Mouse (Mus musculus): ENCODE data around the gene Galnt7.

Galnt7 gene

DNA sequence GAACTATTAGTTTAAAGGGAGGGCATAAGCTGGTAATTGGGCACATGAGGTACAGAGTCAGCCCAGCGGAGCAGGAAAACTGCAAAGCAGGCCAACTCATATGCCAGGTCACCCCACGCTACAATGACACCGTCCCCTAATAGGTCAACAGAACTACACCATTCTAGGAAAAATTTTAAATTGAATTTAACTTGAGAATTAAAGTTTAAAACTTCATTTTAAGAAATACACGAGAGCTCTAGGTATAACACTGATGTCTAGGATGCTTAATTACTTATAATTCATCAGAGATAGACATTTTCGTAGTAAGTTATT lies 67.7 kb downstream of the Galnt7 start:
- no peak for DNase-seq (ENCODE audit: low read depth, low spot score)

- no peak for DNase-seq (ENCODE audit: low read depth, low spot score)
Measured at GRCm38 (mm10) chr8:57584416-57585127, 68.3 kb downstream of the Galnt7 start.

GRCm38 (mm10) chr8:57579845-57580244 lies 73.0 kb downstream of the Galnt7 start:
- DNase-seq (ENCODE audit: low read depth, low spot score): peak; percentile 63

DNA sequence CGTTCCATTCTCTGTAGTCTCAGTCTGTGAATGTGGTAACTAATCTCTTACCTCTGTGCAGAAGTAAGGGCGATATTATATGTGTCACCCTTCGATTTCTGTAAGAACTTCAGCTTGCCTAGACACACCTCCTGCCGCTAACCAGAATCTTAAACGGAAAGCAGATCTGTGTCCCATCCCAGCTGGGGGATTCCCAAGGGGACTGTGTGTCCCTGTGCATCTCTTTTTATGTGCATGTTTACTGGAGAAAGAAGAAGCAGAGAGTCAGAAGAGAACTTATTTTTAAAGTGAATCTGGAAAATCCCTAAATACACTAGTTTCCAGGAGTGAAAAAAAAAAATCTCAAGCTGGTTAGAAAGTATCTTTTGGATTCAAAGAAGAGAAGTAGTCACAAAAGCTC lies 75.5 kb downstream of the Galnt7 start:
- no peak for DNase-seq (ENCODE audit: low read depth, low spot score)

DNA sequence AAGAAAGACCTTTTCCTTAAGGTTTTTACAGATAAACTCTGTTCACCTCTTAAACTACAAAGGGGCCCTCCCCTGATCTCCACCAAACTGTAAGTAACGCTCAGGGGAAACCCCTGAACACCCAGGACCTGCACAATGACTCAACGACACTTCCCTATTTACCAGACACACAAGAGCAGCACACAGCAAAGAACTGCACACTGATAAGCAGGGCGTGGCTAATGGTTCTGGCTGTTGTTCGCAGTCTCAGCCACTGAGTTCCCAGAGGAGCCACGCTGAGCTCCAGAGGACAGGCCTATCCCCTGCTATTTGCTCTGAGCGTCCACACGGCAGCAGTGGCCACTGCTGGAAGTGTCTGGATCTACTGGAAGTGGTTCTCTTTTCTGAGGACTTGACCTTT lies 76.6 kb downstream of the Galnt7 start:
- peak; percentile 48 for DNase-seq (ENCODE audit: low read depth, low spot score)

DNA sequence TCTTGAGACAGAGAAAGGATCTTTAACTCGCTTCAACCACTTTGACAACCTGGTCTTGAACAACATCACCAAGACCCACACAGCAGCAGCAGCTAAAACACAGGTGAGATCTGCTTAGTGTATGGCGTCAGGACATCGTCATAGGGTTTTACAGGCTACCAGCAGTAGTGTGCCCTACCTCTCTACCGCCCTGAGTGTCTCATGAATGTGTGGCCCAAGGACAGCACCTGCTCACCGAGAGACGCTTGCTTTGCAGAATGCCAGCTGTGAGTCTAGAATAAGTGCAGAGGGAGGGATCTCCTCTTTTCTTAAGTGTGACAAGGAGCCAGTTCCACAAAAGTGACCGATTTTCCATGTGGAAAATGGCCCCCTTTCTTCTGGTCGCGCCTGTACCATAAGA lies 77.5 kb downstream of the Galnt7 start:
- no peak for DNase-seq (ENCODE audit: low read depth, low spot score)

GRCm38 (mm10) chr8:57574398-57574797 lies 78.4 kb downstream of the Galnt7 start:
- peak; percentile 77 for DNase-seq (ENCODE audit: low read depth, low spot score)

- DNase-seq (ENCODE audit: low read depth, low spot score): no peak
Measured at GRCm38 (mm10) chr8:57573844-57574243, 79.0 kb downstream of the Galnt7 start.

GRCm38 (mm10) chr8:57569886-57570285 lies 82.9 kb downstream of the Galnt7 start:
- no peak for DNase-seq (ENCODE audit: low read depth, low spot score)

DNA sequence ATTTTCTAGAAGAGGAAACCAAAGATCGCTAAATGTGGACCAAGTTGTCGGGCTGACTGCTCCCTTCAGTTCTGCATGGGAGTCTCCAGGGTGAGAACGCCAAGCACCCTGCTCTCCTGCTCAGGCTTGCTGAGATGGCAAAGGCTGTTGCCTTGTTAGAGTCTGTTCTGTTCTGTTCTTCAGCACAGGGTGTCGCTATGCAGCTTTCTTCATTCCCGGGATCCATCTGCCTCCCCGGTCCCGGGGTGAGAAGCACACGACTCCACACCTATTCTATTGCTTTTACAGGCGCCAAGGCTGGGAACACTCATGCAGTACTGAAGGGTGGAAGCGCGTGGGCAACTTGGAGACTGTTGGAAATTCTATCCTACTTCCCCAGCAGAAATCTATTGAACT lies 83.4 kb downstream of the Galnt7 start:
- DNase-seq (ENCODE audit: low read depth, low spot score): peak; percentile 47

DNA sequence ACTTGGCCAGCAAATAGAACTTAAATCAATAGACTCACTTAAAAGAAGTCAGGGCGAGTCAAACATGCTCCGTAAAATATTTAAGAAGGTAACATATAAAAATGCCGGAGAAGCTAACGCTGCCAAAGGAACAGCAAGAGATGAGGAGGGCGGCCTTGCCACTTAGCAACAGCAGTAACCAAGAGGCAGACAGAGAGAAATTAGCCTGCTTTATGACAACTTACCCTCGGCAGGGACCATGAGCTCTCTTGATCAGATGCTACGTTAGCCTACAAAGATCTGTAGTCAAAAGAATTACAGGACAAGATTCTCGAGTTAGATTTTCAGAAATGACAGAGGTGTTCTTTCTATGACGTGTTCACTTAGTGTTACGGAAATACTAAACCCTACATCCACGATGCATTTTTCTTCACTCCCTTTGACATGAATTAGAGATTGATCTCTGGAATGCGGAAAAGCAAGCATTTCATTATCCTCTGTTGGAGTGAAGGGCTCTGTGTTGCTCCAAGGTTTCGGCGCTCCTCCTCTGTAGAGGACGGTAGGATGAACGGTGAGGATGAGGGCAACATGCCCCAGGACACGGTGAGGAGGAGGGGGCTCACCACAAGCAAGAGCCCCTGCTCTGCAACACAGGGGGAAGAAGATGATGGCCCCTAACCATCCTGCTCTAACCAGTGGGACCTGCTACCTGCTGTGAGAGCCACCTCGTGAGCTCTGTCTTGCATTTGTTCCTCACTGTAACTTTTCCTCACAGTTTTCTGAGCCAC lies 84.0 kb downstream of the Galnt7 start:
- no peak for DNase-seq (ENCODE audit: low read depth, low spot score)

DNA sequence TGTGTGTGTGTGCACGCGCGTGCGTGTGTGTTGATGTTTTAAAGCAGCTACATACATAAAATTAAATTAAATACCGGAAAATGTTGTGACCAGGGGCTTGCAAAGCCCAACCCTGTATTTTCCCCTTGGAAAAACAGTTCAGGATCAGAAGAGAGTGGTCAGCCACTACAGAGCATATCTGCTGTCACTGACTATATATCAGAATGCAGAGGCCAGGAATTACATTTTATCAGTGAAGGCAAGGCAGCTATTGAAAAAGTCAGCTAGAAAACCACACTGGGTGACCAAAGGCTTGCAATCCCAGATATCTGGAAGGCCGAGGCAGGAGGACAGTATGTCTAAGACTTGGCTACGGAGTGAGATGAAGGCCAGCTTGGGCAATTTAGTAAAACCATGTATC lies 84.8 kb downstream of the Galnt7 start:
- no peak for DNase-seq (ENCODE audit: low read depth, low spot score)

DNA sequence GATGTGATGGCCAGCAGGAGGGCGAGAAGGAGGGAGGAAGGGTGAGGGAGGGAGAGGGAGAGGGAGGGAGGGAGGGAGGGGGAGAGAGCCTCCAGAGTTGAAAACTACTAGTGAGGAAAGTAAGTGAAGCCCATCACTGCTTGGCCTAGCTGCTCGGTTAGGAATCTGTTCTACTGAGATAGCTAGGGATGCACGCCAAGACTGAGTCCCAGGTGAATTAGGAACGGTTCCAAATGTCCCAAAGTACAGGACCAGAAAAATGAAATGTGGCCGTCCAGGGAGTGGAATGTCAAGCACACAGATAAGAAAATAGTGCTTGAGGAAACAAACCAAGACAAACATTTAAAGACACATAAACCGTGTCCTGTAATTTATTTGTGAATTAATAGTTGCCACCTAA lies 87.8 kb downstream of the Galnt7 start:
- no peak for DNase-seq (ENCODE audit: low read depth, low spot score)

GRCm38 (mm10) chr8:57563726-57564125 lies 89.1 kb downstream of the Galnt7 start:
- no peak for DNase-seq (ENCODE audit: low read depth, low spot score)

DNA sequence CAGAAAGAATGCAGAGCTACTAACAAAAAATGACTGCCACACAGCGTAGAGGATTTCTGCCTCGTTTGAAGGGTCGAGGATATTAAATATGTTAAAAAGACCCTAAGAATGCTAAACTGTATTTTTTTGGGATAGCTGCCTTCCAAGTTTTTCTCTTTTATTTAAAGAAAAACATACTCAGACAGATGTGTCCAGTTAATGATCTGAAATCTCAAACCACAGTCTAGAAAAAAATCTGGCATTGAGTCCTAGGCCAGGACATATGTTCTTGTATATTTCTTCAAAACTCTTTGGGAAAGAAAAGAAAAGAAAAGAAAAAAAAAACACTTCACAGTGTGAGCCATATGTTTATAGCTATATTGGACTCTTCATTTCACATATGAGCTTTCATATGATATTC lies 90.1 kb downstream of the Galnt7 start:
- no peak for DNase-seq (ENCODE audit: low read depth, low spot score)

DNA sequence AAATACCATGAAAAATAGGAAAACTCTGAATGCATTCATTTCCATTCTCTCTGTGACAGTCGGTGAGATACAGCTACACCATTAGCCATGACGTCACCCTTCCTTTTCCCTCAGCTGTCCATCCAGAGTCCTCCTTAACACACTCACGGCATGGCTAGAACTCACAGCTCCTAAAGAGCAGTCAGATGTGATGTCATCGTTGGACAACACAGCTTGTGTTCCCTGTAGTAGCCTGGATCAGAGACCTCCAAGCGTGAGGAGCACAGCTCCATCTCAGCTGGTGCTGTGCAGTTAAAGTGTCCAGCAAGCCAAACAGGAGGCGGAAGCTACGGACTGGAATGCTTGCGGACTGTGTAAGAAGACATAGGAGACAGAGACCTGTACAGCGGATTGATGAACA lies 91.9 kb downstream of the Galnt7 start:
- DNase-seq (ENCODE audit: low read depth, low spot score): no peak

GRCm38 (mm10) chr8:57552102-57553032 lies 100.5 kb downstream of the Galnt7 start:
- no peak for DNase-seq (ENCODE audit: low read depth, low spot score)

- DNase-seq (ENCODE audit: low read depth, low spot score): no peak
Measured at GRCm38 (mm10) chr8:57547581-57547980, 105.3 kb downstream of the Galnt7 start.

- DNase-seq (ENCODE audit: low read depth, low spot score): no peak
Measured at GRCm38 (mm10) chr8:57546834-57547233, 106.0 kb downstream of the Galnt7 start.

GRCm38 (mm10) chr8:57546401-57546800 lies 106.4 kb downstream of the Galnt7 start:
- DNase-seq (ENCODE audit: low read depth, low spot score): no peak

- no peak for DNase-seq (ENCODE audit: low read depth, low spot score)
Measured at GRCm38 (mm10) chr8:57541405-57541804, 111.4 kb downstream of the Galnt7 start.

GRCm38 (mm10) chr8:57540951-57541350 lies 111.9 kb downstream of the Galnt7 start:
- DNase-seq (ENCODE audit: low read depth, low spot score): no peak
